Mouse (Mus musculus): ENCODE measurements around the gene Nlgn1.

Gene Nlgn1

GRCm38 (mm10) chr3:26332400-26333238 is at the start of gene Nlgn1:
Gene Nlgn1, minus strand, starts transcription at chr3:26332460.
- DNase-seq (ENCODE audit: low spot score), result no peak

DNA sequence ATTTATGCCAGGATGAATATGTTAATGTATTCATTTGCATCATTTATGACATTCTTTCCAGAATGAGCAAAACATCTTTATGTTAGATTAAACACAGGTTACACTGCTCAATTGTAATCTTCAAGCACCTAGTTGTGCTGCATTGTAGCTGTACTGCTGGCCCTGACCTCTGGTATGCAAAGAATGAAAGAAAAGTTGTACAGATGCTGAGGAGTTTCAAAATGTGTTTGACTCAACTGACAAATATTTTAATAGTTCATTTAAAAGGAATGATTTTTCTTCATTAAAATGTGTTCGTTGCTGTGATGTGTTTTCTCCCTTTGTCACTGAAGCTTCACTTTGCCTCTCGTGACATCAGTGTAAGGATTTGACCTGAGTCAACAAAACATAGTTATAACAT is 46.0 kb upstream of the Nlgn1 start:
- no peak for DNase-seq (ENCODE audit: low spot score)

DNA sequence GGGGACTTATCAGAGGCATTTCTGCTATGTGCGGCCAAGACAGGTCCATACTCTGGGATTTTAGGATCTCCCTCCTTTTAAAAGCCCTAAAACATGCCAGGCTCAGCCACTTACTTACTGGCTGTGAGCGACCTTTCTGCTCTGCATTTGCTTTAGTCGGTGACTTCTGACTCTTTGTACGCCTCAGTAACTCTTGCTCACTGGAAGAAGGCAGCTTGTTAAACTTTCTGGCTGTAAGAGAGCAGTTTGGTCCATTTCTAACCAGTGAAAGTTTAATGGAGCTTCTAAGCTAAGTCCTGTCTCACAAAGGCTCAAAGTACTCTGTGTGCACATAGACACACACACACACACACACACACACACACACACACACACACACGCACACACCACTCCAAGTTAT is 22.8 kb upstream of the Nlgn1 start:
- DNase-seq (ENCODE audit: low spot score), result no peak

DNA sequence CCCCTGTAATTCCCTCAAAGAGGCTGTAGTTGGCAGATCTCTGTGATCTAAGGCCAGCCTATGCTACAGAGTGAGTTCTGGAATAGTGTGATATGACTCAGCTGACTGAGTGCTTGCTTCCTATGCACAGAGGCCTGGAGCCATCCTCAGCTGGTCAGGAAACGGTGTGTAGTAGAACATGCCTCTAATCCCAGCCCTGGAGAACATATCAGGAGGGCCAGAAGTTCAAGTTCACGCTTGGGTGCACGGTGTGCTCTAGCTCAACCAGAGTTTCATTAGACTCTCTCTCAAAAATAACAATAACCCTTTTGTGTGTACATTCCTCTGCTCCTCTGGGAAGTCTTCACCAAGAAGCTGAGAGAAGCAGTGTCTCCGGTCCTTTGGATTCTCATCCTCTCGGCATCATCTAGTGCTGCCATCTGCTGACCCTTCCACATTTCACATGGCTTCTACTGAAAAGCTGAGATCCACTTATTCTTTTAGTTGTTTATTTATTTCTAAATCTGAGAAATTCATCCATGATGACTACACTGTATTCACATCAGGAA is 22.3 kb upstream of the Nlgn1 start:
- no peak for DNase-seq (ENCODE audit: low spot score)

DNA sequence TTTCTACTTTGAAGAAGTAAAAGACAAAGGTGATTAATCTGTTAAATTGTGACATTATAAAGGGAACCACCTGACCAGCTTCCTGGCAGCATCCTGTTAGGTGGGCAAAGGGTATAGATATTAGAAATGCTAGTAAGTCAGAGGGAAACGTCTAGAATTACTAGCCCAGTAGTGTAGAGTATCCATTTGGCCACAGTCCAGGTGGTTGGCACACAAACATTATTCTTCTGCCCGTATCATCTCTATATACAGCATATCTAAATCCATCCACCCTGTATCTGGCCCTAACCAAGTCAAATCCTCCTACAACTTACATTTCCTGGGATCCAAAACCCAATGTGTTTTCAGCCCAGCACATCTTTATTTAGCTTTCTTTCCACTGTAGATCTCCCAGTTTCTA is 5.2 kb upstream of the Nlgn1 start:
- DNase-seq (ENCODE audit: low spot score), result no peak

DNA sequence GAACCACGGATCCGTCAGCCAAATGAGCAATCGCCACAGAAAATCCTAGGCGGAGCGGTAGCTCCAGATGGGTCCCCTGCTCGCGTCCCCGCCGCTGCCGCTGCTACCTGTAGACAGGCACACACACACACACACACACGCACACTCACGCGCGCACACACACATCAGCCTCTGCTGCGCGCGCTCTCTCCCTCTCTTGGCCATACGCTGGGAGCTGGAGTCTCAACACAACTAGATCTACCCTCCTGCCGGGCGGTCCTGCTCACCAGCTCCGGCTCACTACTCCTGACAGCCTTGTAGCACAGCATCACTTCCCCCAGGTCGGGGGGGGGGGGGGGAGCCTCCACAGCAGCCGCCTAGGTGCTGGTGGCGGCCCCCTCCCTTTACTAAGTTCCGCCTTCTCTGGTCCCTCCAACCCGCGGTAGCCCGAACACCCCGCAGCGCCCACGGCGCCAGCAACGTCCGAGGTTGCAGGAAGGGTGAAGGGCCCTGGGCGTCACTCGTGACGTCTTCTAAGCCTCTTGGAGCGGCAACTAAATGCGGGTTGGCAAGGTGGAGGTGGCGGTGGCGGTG is 1.1 kb upstream of the Nlgn1 start:
- DNase-seq (ENCODE audit: low spot score), result no peak

- DNase-seq (ENCODE audit: low spot score), result no peak
These were observed 841 bp downstream of the Nlgn1 start for GRCm38 (mm10) chr3:26331177-26332061.

- no peak for DNase-seq (ENCODE audit: low spot score)
These were observed 1.4 kb downstream of the Nlgn1 start for GRCm38 (mm10) chr3:26330863-26331176.

GRCm38 (mm10) chr3:26330019-26330418 is 2.2 kb downstream of the Nlgn1 start:
- no peak for DNase-seq (ENCODE audit: low spot score)

DNA sequence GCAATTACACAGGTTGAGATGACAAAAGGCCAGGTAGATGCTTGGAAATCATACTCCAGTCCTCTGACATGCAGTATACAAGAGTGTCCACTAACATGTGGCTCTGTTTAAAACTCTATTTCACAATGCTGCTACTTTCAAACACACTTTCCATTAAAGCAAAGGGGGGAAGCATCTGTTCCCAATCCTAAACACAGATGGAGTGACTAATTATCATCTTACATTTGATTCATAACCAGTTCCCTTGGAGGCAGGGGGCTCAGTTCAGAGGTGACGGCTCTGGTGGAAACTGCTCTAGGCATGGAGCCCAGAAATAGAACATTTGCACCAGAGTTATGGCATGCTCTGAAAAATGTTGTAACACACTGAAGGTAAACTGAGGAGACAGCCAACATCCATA is 7.8 kb downstream of the Nlgn1 start:
- DNase-seq (ENCODE audit: low spot score), result no peak

DNA sequence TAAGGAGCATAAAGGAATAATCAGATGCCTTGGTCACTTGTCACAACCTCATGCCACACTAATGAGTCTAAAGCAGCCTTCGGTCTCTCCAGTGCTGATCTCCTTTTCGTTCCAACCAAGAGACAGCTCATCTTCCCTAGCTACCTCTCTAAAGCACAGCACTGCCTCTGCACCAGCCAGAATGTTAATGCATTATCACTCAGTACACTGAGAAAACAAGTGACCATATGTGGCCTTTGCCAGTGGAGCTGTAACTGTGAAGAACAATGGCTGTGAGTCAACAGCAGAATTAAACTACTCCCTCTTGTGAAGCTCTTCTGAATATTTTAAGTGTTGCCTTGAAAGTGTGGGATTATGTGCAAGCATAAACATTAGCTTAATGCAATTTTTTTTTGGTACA is 14.9 kb downstream of the Nlgn1 start:
- DNase-seq (ENCODE audit: low spot score), result no peak

- no peak for DNase-seq (ENCODE audit: low spot score)
These were observed 34.4 kb downstream of the Nlgn1 start for GRCm38 (mm10) chr3:26297869-26298268.

GRCm38 (mm10) chr3:26270894-26271795 is 61.1 kb downstream of the Nlgn1 start:
- DNase-seq (ENCODE audit: low spot score), result no peak

DNA sequence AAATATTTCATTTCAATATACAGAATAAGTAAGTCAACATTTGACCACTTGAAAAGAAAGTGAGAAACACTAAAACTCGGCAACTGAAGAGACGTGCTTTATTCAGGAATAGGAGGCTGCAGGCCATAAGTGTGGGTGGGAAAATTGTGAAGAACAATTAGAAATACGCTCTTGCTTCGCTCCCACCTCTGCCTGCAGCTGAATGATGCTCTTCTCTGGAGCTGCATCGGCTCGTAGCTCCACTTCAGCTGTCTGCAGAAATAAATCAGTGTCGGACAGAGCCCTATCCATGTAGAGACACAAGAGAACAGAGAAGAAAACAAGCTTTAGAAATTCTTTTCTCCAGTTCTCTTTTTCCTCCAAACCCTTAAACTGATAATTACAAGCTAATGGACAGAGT is 85.7 kb downstream of the Nlgn1 start:
- no peak for DNase-seq (ENCODE audit: low spot score)

DNA sequence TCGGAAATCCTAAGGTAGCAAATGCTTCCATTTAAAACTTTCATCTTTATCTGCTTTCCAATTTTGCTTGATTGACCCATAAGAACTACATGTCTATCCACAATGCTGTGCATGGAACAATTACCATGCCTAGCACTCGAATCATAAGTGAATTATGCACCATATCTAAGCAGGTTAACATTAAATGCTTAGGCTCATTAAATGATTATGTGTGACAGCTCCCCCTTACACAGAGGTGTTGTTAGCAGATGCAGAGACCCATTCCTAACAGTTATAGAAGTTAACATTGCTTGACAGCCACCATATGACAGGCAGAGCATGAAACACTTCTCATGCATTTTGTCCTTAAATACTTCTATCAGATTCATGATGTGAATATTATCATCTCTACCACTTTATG is 89.0 kb downstream of the Nlgn1 start:
- no peak for DNase-seq (ENCODE audit: low spot score)

DNA sequence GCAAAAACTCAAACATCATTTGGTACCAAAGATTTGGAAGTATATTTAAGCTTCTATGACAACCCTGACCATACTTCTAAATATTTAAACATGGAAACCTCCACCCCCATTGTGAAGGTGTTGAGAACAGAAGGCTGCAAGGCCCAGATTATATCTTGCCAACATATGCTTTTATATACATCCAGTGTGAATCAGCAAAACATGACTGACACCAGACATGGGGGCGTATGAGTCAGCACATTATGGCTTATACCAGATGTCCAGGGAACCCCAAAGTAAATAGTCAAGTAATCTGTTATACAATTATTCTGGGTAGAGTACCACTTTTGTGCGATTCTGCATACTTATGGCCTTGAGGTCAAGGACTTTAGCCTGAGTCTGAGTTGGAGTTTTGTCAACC is 102.3 kb downstream of the Nlgn1 start:
- no peak for DNase-seq (ENCODE audit: low spot score)

DNA sequence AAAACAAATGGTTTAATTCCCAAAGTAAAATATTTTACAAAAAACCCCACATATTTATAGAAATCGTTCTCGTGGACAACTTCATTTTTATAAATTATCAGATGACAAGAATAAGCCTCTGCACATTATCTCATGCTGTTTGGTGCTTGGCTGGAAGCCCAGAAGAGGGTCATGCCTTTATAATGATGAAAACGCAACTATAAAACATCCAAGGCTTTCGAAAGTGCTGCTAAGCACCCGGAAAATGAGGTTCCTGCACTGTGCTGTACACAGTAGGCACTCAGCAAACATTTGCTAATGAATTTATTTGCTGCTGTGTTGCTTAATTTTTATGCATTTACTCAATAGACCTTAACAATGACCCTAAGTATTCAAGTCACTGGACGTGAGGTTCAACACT is 103.4 kb downstream of the Nlgn1 start:
- DNase-seq (ENCODE audit: low spot score), result no peak

GRCm38 (mm10) chr3:26228172-26228781 is 104.0 kb downstream of the Nlgn1 start:
- no peak for DNase-seq (ENCODE audit: low spot score)

- DNase-seq (ENCODE audit: low spot score), result no peak
These were observed 108.8 kb downstream of the Nlgn1 start for GRCm38 (mm10) chr3:26223500-26223899.

GRCm38 (mm10) chr3:26216231-26216630 is 116.0 kb downstream of the Nlgn1 start:
- no peak for DNase-seq (ENCODE audit: low spot score)

DNA sequence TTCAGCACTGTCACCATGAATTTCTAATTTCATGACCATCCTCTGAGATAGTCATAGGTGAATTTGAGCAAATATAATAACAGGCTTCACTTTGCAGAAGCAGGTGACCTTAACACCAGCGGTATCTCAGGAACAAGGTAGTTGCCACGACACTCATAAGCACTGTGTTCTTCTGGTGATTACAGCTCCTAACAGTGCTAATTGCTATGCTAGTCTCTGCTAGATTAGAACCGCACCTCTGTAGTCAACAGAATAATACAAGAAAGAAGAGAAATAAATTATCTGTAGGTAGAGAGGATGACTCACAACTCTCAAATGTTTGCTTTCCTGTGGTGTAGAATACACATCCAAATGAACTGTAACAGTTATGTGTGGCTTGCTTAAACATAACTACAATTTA is 129.6 kb downstream of the Nlgn1 start:
- no peak for DNase-seq (ENCODE audit: low spot score)

All from MN1 (cell line).